Mouse (Mus musculus) adrenal gland, postnatal 25 days (tissue): ENCODE results near the gene Dgkq. TPM values are rescaled to one million over a fixed set of nuclear protein-coding genes. Genes with fewer than 3 reads are reported as not detected.
A peak's percentile ranks its signal among the peaks of the same experiment; 100 is the strongest.

ENCODE experiments used
- DNase-seq: peaks from one replicate; pipeline ENCODE4 v3.0.0; 2021; ENCODE audit warnings: mixed read lengths
- total RNA-seq: library from RNA; stranded (reverse); gene quantifications from 2 replicates; pipeline ENCODE4 v1.2.3, GENCODE M21; 2021

Dgkq gene
- total RNA-seq, 1 experiment from 2014 or later: 22.7 TPM

DNA sequence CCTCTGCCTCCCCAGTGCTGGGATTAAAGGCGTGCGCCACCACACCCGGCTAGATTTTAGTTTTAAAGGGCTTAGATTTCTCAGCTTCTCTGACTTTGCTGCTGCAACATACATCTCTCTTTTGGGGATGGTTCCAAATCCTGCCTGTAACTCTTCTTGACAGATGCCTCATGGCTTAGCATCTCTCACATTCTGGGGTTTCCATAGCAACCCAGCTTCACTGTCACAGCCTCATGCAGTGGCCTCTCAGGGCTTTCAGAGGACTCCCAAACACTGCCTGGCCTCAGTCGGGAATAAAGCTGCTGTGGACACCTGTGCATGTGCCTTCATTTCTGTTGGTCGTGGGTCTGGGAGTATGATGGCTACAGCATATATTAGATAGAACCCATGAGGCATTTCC is 19.6 kb upstream of the Dgkq start:
- no peak for DNase-seq

- peak; percentile 38 for DNase-seq
Observed at GRCm38 (mm10) chr5:108680871-108681270, 11.4 kb upstream of the Dgkq start.

DNA sequence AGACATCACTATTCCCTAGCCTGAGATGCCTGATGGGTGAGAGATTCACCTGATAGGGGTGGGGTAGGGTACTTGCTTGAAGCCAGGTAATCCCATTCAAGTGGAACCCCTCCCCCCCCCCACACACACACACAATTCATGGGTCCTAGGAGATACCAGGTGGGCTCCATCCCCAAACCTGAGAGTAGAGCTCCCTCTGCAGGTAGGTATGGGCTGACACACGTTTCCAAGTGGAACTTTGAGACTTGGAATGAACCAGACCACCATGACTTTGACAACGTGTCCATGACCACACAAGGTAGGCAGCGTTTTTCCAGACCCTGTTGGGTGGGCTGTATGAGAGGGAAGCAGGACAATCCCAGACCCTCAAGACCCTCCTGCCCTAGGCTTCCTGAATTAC is 10.4 kb upstream of the Dgkq start:
- DNase-seq: no peak

DNA sequence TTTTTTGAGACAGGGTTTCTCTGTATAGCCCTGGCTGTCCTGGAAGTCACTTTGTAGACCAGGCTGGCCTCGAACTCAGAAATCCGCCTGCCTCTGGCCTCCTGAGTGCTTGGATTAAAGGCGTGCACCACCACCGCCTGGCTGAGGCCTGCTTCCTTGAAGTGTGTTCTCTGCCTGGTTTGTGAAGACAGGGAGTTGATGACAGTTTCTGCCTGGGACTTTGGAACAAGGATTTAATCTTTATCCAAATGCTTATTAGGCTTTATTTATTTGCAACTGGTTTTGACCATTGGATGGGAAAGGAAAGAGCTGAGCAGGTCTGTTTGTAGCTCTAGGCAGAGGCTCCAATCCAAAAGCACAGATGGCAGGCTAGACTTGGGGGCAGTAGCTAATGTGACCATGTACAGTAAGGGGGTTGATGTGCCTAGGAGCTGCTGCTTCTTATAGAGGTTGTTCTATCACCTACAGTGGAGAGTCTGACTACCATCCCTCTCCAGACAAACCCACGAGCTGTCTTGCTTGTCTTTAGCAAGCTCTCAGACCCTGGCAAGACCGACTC is 8.9 kb upstream of the Dgkq start:
- DNase-seq: no peak

GRCm38 (mm10) chr5:108677605-108678295 is 8.3 kb upstream of the Dgkq start:
- DNase-seq: peak; percentile 50

DNA sequence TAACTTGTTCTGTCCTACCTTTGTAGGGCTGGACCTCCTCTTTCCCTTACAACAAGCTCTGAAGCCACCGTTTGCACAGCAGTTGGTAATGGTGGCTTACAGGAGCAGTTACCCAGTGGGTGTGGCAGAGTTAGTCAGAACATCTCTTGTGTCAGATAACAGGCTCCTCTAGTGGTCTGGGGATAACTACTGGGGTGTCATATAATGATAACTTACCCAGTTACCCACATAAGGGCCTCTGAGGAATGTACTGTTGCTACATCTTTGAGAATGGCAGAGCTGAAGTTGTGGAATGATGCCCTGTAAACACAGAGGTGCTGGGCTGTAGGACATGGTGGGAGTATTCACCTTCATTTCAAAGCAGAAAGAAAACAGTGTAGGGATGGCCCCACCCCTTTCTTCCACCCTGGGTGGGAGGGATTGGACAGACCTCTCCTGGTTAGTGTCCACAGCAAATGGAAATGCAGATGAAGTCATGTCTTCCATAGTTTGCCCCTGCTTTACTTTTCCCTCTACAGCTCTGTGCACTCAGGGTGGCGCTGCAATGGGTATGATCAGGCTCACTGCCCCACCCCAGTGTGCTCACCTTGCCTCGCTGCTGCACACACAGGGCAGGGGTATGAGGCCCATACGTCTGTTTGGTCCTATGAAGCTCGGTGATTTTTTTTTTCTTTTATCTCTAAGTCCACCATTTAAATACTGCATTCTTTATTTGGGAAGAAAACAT is 7.5 kb upstream of the Dgkq start:
- DNase-seq: no peak

DNA sequence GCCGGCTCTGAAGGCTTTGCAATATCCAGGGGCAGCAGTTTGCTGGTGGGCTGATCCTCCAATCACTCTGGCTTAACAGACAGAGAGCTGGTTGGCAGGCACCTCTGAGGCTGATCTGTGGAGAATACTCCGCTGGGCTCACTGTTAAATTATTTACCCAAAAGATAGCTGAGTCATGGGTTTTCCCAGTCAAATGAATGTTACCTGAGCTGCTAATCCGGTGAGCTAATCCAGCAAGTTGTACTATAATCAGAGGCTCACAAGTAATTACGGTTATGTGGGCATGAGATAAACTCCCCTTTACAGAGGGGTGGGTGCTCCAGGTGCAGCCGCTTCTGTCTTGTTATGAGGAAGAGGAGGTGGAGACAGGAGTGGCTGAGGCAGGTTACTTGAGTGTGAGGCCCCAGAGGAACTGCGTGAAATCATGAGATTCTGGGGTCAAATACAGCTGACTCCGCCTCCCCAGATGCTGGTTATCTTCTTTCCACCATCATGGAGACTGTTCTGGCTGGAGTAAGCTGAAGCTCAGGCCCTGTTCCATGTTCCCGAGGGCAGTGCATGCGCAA is 5.9 kb upstream of the Dgkq start, which contains the start of gene Slc26a1:
Gene Slc26a1, minus strand, starts transcription at position 319 of the 566 bp plus-strand sequence.
- DNase-seq: no peak

GRCm38 (mm10) chr5:108674624-108675023 is 5.2 kb upstream of the Dgkq start:
- no peak for DNase-seq

DNA sequence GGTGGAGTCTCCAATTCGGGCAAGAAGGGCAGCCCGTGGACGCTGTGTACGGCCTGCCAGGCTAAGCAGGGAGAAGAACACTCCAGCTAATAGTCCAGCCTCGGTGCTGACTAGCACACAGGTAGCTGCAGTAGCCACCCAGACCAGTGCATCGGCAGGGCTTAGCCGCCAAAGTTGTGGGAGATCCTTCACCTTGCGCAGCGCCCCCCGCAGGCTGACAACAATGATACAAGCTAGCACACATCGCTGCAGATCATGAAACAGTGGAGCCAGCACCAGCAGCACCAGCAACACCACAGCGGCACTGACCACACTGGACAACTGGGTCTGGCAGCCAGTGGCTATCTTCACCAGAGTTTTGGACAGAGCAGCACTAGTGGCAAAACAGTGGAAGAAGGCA is 2.3 kb upstream of the Dgkq start:
- DNase-seq: no peak

GRCm38 (mm10) chr5:108670785-108671184 is 1.3 kb upstream of the Dgkq start:
- DNase-seq: peak; percentile 71

DNA sequence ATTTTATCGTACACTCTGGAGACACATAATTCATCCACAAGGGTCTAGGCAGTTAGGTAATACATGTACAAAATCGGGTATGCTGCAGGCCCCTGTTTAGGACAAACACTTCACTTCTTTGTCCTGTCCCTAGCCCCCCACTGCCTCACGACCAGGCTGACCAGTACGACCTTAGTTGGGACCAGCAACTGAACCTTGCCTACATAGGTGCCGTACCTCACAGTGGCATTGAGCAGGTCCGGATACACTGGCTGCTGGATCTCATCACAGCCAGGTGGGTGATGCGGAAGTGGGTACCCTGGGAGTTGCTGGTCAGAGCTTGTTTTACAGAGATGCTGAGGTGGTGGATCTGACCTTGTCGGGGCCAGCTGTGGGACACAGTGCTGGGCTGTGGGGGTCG is 514 bp upstream of the Dgkq start:
- no peak for DNase-seq

GRCm38 (mm10) chr5:108668387-108668932 is 1.0 kb downstream of the Dgkq start:
- no peak for DNase-seq

DNA sequence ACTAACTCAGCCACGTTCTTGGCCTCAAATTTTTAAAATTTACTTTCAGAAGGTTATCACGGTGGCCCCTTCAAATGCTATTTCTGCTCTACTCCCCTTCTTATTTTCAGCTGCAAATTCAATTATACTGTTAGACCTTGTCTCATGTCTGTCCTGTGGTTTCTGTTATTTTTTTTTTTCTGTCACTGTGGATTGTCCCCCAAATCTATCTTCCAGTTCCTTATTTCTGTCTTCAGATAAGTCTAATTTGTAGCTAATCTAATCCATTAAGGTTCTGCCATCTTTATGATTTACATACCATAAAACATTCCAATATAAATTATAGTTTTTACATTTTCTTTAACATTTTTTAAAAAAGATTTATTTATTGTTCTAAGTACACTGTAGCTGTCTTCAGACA is 2.1 kb downstream of the Dgkq start:
- DNase-seq: no peak

DNA sequence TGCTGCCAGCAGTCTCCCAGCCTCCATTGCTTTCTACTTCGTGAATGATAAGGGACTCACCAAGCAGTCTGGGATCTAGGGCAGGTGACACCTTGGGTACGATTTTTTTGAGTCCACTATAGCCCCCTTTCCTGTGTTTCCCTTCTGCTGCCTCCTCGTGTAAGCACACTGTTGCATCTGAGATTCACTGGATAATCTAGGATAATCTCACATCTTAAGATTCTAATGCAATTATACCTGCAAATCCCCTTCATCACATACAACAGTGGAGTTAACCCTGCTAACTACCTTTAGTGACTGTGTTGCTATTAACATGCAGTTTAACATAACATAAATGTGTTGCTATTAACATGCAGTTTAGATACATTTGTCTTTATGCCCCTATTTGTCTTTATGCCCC is 4.4 kb downstream of the Dgkq start:
- DNase-seq: no peak

DNA sequence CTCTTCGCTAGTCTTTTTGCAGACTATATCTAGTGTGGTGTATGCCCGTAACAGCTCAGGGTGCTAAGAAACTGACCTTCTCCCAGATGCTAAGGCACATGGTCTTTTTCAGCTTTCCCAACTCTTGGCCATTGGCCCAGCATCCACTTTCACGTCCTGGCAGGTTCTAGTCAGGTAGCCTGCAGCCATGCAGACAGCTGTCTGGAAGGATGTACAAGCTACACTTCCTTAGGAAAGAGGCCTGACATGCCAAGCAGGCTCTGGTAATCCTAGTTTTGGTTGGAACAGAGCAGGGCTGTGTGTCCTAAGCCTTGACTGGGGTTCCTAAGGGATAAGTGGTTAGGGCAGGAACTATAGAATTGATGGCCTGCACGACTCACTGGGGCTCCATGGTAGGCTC is 6.7 kb downstream of the Dgkq start:
- DNase-seq: no peak

DNA sequence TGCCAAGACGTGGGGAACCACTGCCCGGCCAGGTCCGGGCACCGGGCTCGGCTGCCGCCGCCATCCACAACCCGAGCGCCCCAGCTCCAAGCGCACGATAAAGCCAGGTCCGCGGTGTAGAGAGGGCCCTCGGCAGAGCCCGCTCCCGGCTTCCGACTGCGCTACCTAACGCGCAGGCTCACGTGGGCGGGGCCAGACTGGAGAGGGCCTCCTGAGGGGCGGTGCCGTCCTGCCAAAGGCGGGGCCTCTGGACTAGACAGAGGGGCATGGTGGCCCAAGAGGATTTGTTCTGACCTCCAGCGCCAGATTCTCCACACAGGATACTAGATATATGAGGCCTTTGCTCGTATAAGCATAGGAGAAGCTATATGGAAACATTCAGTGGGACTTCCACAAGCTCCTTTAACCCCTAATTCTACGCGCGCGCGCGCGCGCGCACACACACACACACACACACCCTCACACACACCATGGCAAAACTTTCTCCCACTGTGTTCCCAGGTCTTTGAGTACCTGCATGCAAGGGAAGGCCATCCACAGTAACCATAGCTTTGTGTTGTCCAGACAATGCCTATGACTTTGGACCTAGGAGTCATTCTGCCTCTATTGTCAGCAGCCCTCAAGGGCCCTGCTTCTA is 8.7 kb downstream of the Dgkq start:
- DNase-seq: peak; percentile 96

- no peak for DNase-seq
Observed at GRCm38 (mm10) chr5:108659698-108660631, 9.5 kb downstream of the Dgkq start, which contains the start of gene Idua. TSS of gene Idua (plus strand) at chr5:108660331.

- no peak for DNase-seq
Observed at GRCm38 (mm10) chr5:108658611-108659010, 10.9 kb downstream of the Dgkq start.

- no peak for DNase-seq
Observed at GRCm38 (mm10) chr5:108657406-108657805, 12.1 kb downstream of the Dgkq start.

DNA sequence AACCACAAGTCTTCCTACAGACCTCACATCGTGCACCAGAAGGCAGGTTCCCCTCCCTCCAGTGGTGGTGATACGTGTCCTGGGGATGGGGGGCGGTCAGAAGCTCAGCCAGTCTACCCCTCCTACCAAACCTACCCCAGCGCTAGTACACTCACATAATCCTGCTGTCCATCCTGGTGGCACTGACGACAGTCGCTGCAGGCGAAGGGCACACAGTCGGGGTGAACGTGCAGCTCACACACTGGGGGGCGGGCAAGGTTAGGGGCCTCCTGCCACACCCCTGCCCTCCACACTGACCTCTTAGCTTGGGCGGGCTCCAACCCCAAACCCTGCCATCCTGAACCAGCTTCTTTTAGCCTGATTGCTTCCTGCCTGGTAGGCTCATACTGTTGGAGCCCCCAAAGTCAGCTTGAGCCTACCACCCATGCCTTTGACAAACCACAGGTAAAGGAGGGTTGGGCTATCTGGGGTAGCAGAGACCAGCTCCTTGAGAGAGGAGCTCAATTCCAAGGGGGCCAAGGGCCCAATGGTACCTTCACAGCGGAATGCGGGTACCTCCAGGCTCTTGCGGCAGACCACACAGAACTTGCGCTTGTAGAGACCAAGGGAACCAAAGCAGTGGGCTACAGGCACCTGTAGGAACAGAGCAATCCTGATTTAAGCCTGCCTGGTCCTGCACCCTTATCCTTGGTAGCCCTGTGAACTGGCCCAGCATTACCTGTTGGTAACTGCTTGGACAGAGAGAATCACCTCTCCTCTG is 13.4 kb downstream of the Dgkq start:
- DNase-seq: no peak
